Mouse (Mus musculus): ENCODE data around the gene Lim2.
"Not testable (repeated sequence)": the region's sequence is repeated elsewhere in the genome, so short reads cannot be mapped to it uniquely, and the experiment has no call there.

Gene Lim2

GRCm38 (mm10) chr7:43427406-43427805 lies at the start of gene Lim2:
TSS of gene Lim2 (plus strand) at chr7:43427670.
- no peak for DNase-seq

GRCm38 (mm10) chr7:43378226-43378625 lies 49.2 kb upstream of the Lim2 start:
- peak; percentile 26 to 31 for DNase-seq

- no peak for DNase-seq
Observed at GRCm38 (mm10) chr7:43392349-43393121, 34.9 kb upstream of the Lim2 start.

- DNase-seq = no peak
Observed at GRCm38 (mm10) chr7:43399501-43399900, 28.0 kb upstream of the Lim2 start.

DNA sequence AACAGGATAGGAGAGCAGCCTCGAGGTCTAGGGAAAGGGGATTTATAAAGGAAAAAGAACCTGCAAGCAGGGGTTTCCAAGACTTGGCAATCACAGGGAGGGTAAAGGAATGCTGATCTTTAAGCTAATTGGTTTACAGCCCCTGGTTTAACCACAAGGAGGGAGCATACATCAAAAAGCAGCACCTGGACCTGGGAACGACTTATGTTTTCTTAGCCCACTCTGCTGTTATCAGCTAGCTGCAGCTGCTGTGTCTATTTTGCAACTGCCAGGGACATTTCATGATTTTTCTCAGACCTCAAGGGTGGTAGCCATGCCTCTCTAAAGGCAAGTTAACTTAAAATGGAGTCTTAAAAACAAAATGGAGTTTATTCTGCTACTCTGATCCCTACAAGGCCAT lies 24.8 kb upstream of the Lim2 start:
- DNase-seq = no peak

DNA sequence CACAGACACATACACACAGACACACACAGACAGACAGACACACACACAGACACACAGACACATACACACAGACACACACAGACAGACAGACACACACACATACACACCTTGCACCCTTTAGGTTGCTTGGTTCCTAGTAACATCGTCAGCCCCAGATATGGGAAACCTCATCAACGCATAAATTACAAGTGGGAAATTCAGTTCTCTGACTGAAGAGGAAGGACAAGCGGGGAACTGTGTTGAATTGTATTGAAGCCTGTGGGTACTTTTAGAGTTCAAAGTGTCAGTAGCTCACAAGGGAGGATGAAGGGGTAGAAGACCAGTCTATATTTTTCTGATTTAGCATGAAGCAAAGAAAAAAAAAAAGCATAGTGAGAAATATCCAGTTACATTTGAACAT lies 19.9 kb upstream of the Lim2 start:
- DNase-seq = no peak

- DNase-seq = no peak
Observed at GRCm38 (mm10) chr7:43408131-43408553, 19.3 kb upstream of the Lim2 start, which contains the start of gene Siglecg. TSS of gene Siglecg (plus strand) at chr7:43408204.

DNA sequence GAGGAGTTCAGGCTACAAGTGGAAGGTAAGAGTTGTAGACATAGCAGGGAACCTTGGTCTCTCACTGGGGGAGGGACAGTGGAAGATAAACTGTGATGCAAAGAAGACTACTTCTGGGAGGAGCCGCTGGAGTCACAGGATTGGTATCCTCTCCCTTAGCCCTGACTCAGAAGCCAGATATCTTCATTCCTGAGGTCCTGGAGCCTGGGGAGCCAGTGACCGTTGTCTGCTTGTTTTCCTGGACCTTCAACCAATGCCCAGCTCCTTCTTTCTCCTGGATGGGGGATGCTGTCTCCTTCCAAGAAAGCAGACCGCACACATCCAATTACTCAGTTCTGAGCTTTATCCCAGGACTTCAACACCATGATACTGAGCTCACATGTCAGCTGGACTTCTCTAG lies 18.4 kb upstream of the Lim2 start:
- DNase-seq = no peak

GRCm38 (mm10) chr7:43411724-43412123 lies 15.7 kb upstream of the Lim2 start:
- not testable (repeated sequence) for DNase-seq

DNA sequence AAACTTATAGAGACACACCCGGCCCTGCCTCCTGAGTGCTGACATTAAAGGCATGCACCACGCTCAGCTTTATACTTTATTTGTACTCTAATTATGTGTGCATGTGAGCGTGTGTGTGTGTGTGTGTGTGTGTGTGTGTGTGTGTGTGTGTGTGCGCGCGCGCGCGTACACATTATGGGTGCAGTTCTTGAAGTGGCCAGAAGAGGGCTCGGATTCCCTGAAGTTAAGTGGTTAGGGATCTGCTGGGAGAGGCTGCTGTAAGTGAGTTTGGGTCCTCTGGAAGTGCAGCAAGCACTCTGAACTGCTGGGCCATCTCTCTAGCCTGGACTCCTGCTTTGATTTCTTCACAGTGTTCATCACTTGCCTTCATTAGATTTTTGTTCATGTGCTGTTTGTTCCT lies 10.2 kb upstream of the Lim2 start:
- no peak for DNase-seq

GRCm38 (mm10) chr7:43422995-43423617 lies 4.4 kb upstream of the Lim2 start:
- peak; percentile 80 to 84 for DNase-seq

- no peak for DNase-seq
Observed at GRCm38 (mm10) chr7:43423991-43424625, 3.4 kb upstream of the Lim2 start.

- DNase-seq = no peak
Observed at GRCm38 (mm10) chr7:43429500-43429899, 2.0 kb downstream of the Lim2 start.

DNA sequence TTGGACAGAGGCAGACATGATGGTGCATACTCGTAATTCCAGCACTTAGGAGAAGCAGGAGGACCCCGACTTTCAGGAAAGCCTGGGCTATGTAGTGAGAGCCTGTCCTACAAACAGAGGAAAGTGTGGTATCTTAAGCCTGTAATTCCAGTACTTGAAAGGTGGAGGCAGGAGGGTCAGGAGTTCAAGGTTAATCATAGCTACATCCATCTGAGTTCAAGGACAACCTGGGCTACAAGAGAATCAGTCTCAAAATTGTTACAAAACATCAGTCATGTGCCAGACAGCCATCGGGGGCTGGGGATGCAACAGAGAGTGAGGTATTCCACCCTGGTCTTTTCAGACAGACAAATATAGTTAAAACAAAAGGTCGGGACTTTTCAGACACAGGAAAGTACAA lies 5.4 kb downstream of the Lim2 start:
- DNase-seq = no peak

GRCm38 (mm10) chr7:43434676-43435075 lies 7.2 kb downstream of the Lim2 start:
- no peak for DNase-seq

GRCm38 (mm10) chr7:43436341-43437255 lies 9.1 kb downstream of the Lim2 start, which contains the start of gene Nkg7:
TSS of gene Nkg7 (plus strand) at chr7:43437073.
- DNase-seq = no peak

DNA sequence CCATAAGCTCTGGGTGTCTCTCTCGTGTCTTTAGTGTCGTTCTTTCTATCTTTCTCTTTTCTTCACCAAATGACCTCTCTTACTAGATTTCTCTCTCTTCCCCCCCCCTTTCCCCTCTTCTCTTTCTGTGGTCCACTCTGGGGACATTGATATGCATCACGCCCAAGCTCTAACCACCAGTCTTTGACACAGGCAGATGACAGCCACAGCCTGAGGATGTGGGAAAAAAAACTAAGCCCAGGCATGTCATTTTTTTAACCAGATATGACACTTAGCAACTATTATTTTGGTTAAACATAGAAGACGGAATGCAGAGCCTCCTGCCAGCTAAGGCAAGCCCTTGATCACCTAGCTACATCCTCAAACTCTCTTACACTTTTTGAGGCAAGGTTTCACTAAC lies 11.1 kb downstream of the Lim2 start:
- no peak for DNase-seq

GRCm38 (mm10) chr7:43440482-43440881 lies 13.0 kb downstream of the Lim2 start, which contains the start of gene Cldnd2:
TSS of gene Cldnd2 (plus strand) at chr7:43440782.
- no peak for DNase-seq

GRCm38 (mm10) chr7:43441071-43441470 lies 13.6 kb downstream of the Lim2 start:
- DNase-seq = no peak

- DNase-seq = no peak
Observed at GRCm38 (mm10) chr7:43442684-43443083, 15.2 kb downstream of the Lim2 start.

DNA sequence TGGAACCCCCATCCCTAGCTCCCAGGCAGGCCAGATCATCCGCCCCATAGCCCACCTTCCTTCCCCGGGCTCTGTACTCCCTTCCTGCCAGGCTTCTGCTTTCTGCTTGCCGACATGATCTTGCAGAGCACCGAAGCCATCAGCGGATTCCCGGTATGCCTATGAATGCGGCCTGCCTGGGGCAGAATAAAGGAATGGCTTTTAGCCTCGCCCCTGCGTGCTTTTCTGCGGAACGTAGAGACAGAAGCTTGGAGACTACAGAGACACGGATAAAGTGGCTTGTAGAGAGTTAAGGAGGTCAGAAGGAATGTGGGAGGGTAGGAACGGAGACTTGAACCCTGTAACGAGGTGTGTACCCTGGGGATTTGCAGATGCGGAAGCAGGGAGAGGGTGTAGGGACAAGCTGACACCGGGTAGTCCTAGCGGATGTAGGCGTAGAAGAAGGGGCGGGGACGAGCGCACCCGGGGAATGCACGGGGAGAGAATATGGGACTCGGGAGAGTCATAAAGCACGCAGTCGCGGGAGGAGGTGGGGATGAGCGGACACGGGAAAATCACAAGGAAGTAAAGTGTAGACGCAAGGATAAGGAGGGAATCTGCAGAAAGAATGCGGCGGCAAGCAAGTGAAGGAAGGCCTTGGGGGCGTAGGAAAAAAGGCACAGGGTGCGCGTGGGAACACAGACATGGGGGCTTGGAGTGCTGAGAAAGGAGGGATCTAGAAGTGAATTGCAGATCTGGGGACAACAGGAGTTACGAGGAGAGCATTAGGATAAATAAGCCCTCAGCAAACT lies 15.9 kb downstream of the Lim2 start:
- peak; percentile 65 to 69 for DNase-seq

DNA sequence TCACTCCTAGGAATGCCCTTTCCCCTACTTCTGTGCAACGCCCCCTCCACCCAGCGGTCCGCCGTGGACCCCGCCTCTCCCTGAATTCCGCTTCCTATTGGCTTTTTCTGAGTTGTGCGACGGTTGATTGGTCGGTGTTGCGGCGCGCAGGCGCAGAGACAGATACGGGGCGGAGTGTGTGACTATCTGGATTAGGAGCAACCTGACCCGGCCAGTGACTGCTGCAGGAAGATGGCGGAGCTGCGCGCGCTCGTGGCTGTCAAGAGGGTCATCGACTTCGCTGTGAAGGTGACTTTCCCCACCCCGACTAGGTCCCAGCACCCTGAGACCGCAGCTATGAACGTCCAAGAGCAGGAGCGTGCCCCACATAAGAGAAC lies 16.4 kb downstream of the Lim2 start, which contains the start of the genes Etfb and Gm45233:
Etfb (plus strand) TSS at position 167 of the 377 bp plus-strand sequence.
Gm45233 (plus strand) TSS at position 212 of the 377 bp plus-strand sequence.
- DNase-seq = peak; percentile 93 to 96
